In genomic region chr10:17292331-17292730, GRCm38 (mm10) we compare ENCODE assay signal across 20 mouse cellular contexts.
A peak's percentile ranks its signal among the peaks of the same experiment; 100 is the strongest.
DNase-seq lines count a peak whose midpoint lies in the region; ATAC-seq and TF ChIP-seq lines count a peak whose summit lies in the region.
"Had no signal": no experiment of that assay in that cellular context is flagged by ENCODE, and none has a peak within 500 bp of the region (broad histone marks: within the 10 kb centered on the region; RNA-seq: fewer than 3 reads in every experiment).

No protein-coding gene starts in this region.

- H3K4me2 ChIP-seq in kidney, embryonic 15.5 days: no peak overlapping the region
- H3K4me2 ChIP-seq: heart, embryonic 11.5 days; heart, embryonic 15.5 days; hindbrain, embryonic 13.5 days had no signal

- TF ChIP-seq CTCF in kidney, adult 2 months (conservative IDR thresholded peaks at IDR 0.05; ENCODE audit: insufficient read depth, insufficient read length, low read depth, low read length): no peak

- H3K9me3 ChIP-seq in kidney, embryonic 15.5 days (replicated peaks): no peaks in the 10 kb centered on the region
- H3K9me3 ChIP-seq: embryonic facial prominence, embryonic 10.5 days; forebrain, embryonic 10.5 days; heart, embryonic 15.5 days; hindbrain, embryonic 13.5 days had no signal

- H3K9ac ChIP-seq in kidney, embryonic 15.5 days: no peak overlapping the region
- H3K9ac ChIP-seq: heart, embryonic 15.5 days; hindbrain, embryonic 13.5 days had no signal

- WGBS in kidney, adult 2 months: 59% methylated on average over 6 of the region's 6 CpGs
- WGBS in kidney, embryonic 15.5 days: 75% methylated on average over 6 of the region's 6 CpGs

- no peak for ATAC-seq in kidney, embryonic 15.5 days (replicated peaks; ENCODE audit: low FRiP score)
- ATAC-seq: forebrain, embryonic 14.5 days; hindbrain, postnatal 0 days had no signal

- no peaks in the 10 kb centered on the region for H3K27me3 ChIP-seq in kidney, adult 2 months (replicated peaks; ENCODE audit: control insufficient read depth, insufficient read depth, low read length)
- no peaks in the 10 kb centered on the region for H3K27me3 ChIP-seq in kidney, embryonic 15.5 days
- H3K27me3 ChIP-seq: heart, embryonic 15.5 days; hindbrain, embryonic 13.5 days had no signal

- no peak overlapping the region for H3K27ac ChIP-seq in kidney, adult 2 months (ENCODE audit: insufficient read depth, low read depth, low read length)
- H3K27ac ChIP-seq in kidney, embryonic 15.5 days: no peak overlapping the region
- H3K27ac ChIP-seq: embryonic facial prominence, embryonic 10.5 days; forebrain, embryonic 10.5 days; heart, adult 2 months; heart, embryonic 15.5 days; hindbrain, embryonic 13.5 days; hindbrain, postnatal 0 days had no signal

- intact Hi-C loops in gastrocnemius, postnatal 36 days (cut with DNase I): no loop called here

- no peaks in the 10 kb centered on the region; the same call in 1 of the 2 replicates for H3K4me1 ChIP-seq in kidney, adult 2 months (ENCODE audit: control insufficient read depth, insufficient read depth, low read length)
- H3K4me1 ChIP-seq in kidney, embryonic 15.5 days: no peaks in the 10 kb centered on the region
- H3K4me1 ChIP-seq: heart, embryonic 15.5 days had no signal

- H3K36me3 ChIP-seq in kidney, adult 2 months (ENCODE audit: control insufficient read depth, insufficient read depth, low read length): no peaks in the 10 kb centered on the region
- H3K36me3 ChIP-seq in kidney, embryonic 15.5 days: no peaks in the 10 kb centered on the region
- H3K36me3 ChIP-seq: embryonic facial prominence, embryonic 10.5 days; forebrain, embryonic 10.5 days; heart, embryonic 15.5 days; hindbrain, embryonic 13.5 days had no signal

- no peak overlapping the region for H3K4me3 ChIP-seq in kidney, adult 2 months (ENCODE audit: insufficient read depth, low read depth, low read length)
- H3K4me3 ChIP-seq in kidney, embryonic 15.5 days (replicated peaks): no peak overlapping the region
- H3K4me3 ChIP-seq: embryonic facial prominence, embryonic 10.5 days; forebrain, embryonic 10.5 days; heart, adult 2 months; heart, embryonic 15.5 days; hindbrain, embryonic 13.5 days had no signal

- TF ChIP-seq POLR2A in kidney, adult 2 months (IDR thresholded peaks at IDR 0.05; ENCODE audit: low read depth, low read length): no peak

- peak; percentile 72 for DNase-seq in kidney, adult 2 months
- peak; percentile 23 for DNase-seq in right cerebral cortex, postnatal 4 days
- DNase-seq in right cerebral cortex, postnatal 14 days: no peak
- DNase-seq in kidney, postnatal 14 days: peak; percentile 37
- no peak for DNase-seq in Muller cell, postnatal 12 days (ENCODE audit: inconsistent ontology term)
- DNase-seq in gastrocnemius, postnatal 36 days: no peak
- DNase-seq: adrenal gland, postnatal 14 days; cerebellum, adult 2 months; cerebellum, postnatal 10 days; gastrocnemius, postnatal 10 days; heart, adult 2 months; heart, postnatal 14 days had no signal

Comparison
In these comparisons a context has a peak if more than half of its experiments do, and no peak if none do; other contexts are left out.
1. DNase-seq: peak in kidney, adult 2 months (single experiment), right cerebral cortex, postnatal 4 days (single experiment) and kidney, postnatal 14 days (single experiment); none in right cerebral cortex, postnatal 14 days (single experiment), Muller cell, postnatal 12 days (single experiment) and gastrocnemius, postnatal 36 days (0 of 2).